Mouse (Mus musculus) activated CD4-positive, CD25-positive, alpha-beta regulatory T cell, adult 4 months (primary cell): ENCODE measurements at regions not wholly inside any gene's neighbourhood (a gene's known extent, or its start where the extent isn't known, plus 50 kb on each side); places are given as distances from the start of the nearest gene placed in this dataset.

Experiments
- ATAC-seq: one replicate; pipeline ENCODE4 v1.8.0; 2017

GRCm38 (mm10) chr2:169028531-169029114 is 73.2 kb upstream of the Zfp64 start:
- ATAC-seq: no peak

- ATAC-seq: no peak
These were observed 63.6 kb upstream of the Zfp64 start for GRCm38 (mm10) chr2:169019037-169019436.

GRCm38 (mm10) chr2:169010271-169010670 is 54.9 kb upstream of the Zfp64 start:
- ATAC-seq: no peak

GRCm38 (mm10) chr2:169008756-169009155 is 53.4 kb upstream of the Zfp64 start:
- no peak for ATAC-seq

- no peak for ATAC-seq
These were observed 52.9 kb upstream of the Zfp64 start for GRCm38 (mm10) chr2:169008333-169008732.

- no peak for ATAC-seq
These were observed 51.2 kb upstream of the Zfp64 start for GRCm38 (mm10) chr2:169006549-169006948.

GRCm38 (mm10) chr2:169005810-169006209 is 50.4 kb upstream of the Zfp64 start:
- ATAC-seq: no peak
